Mouse (Mus musculus) stomach, postnatal 0 days (tissue): ENCODE data around the gene Ly6g6c.

Experiments
- CTCF ChIP-seq: IDR thresholded peaks from 2 replicates; pipeline ENCODE4 v1.5.1; 2016; ENCODE audit warnings: antibody characterized with exemption, low read depth, mild to moderate bottlenecking, moderate library complexity
- EP300 ChIP-seq: optimal IDR thresholded peaks from 2 replicates; pipeline ENCODE3; 2016; ENCODE audit warnings: antibody characterized with exemption

- TF ChIP-seq CTCF (peak; percentile 75), EP300 (no peak)
Observed at GRCm38 (mm10) chr17:35077786-35078233, 12.6 kb downstream of the Ly6g6c start, which contains the start of gene Ly6g6d.
